23 mouse cellular contexts compared by ENCODE assay signal in genomic region chr16:55076172-55076571, GRCm38 (mm10).
A peak's percentile ranks its signal among the peaks of the same experiment; 100 is the strongest.
DNase-seq lines count a peak whose midpoint lies in the region; ATAC-seq lines count a peak whose summit lies in the region.
"Had no signal": no experiment of that assay in that cellular context is flagged by ENCODE, and none has a peak within 500 bp of the region (broad histone marks: within the 10 kb centered on the region; RNA-seq: fewer than 3 reads in every experiment).

No protein-coding gene starts in this region.

- H3K4me2 ChIP-seq in kidney, embryonic 15.5 days: no peak overlapping the region
- H3K4me2 ChIP-seq: embryonic facial prominence, embryonic 12.5 days; midbrain, embryonic 13.5 days had no signal

- H3K4me3 ChIP-seq in kidney, embryonic 15.5 days (replicated peaks): no peak overlapping the region
- H3K4me3 ChIP-seq: embryonic facial prominence, embryonic 12.5 days; erythroblast, embryonic 14.5 days; heart, adult 2 months; midbrain, embryonic 13.5 days; myocyte had no signal

- no peak overlapping the region for H3K27ac ChIP-seq in kidney, embryonic 15.5 days
- H3K27ac ChIP-seq: embryonic facial prominence, embryonic 12.5 days; heart, adult 2 months; midbrain, embryonic 13.5 days had no signal

- ATAC-seq in cerebellum, adult (ENCODE audit: insufficient number of reproducible peaks, low FRiP score, low TSS enrichment): no peak
- no peak for ATAC-seq in kidney, embryonic 15.5 days (replicated peaks; ENCODE audit: low FRiP score)
- ATAC-seq: CD4-positive, CD25-positive, alpha-beta regulatory T cell, adult 4 months; hindbrain, embryonic 16.5 days; intestine, postnatal 0 days; lung, postnatal 0 days; midbrain, embryonic 13.5 days; Patski had no signal

- no peak overlapping the region for H3K9ac ChIP-seq in kidney, embryonic 15.5 days
- H3K9ac ChIP-seq: embryonic facial prominence, embryonic 12.5 days; midbrain, embryonic 13.5 days had no signal

- 64% methylated on average over 1 of the region's 1 CpGs for WGBS in kidney, embryonic 15.5 days

- no peaks in the 10 kb centered on the region for H3K27me3 ChIP-seq in kidney, embryonic 15.5 days
- H3K27me3 ChIP-seq: embryonic facial prominence, embryonic 12.5 days; midbrain, embryonic 13.5 days had no signal

- no peaks in the 10 kb centered on the region for H3K9me3 ChIP-seq in kidney, embryonic 15.5 days (replicated peaks)
- H3K9me3 ChIP-seq: embryonic facial prominence, embryonic 12.5 days; midbrain, embryonic 13.5 days had no signal

- DNase-seq in cerebellum, adult 18-20 months: peak; percentile 1 to 8
- DNase-seq in kidney, adult 11 months: peak; percentile 3
- peak; percentile 17 to 22 for DNase-seq in right cerebral cortex, postnatal 10 days (ENCODE audit: low spot score in 2 of 2)
- DNase-seq in right cerebral cortex, postnatal 4 days: no peak
- DNase-seq in kidney, postnatal 14 days: peak; percentile 18
- DNase-seq in adrenal gland, postnatal 36 days: no peak
- DNase-seq: adrenal gland, postnatal 10 days; gastrocnemius, postnatal 10 days; heart, adult 2 months; heart, postnatal 4 days; liver; thymus, postnatal 14 days had no signal

- H3K36me3 ChIP-seq in kidney, embryonic 15.5 days: no peaks in the 10 kb centered on the region
- H3K36me3 ChIP-seq: embryonic facial prominence, embryonic 12.5 days; midbrain, embryonic 13.5 days had no signal

- no peaks in the 10 kb centered on the region for H3K4me1 ChIP-seq in kidney, embryonic 15.5 days
- H3K4me1 ChIP-seq: embryonic facial prominence, embryonic 12.5 days; midbrain, embryonic 13.5 days had no signal

Comparison
In these comparisons a context has a peak if more than half of its experiments do, and no peak if none do; other contexts are left out.
1. DNase-seq: peak in cerebellum, adult 18-20 months (2 of 2), kidney, adult 11 months (single experiment), right cerebral cortex, postnatal 10 days (2 of 2) and kidney, postnatal 14 days (single experiment); none in right cerebral cortex, postnatal 4 days (single experiment) and adrenal gland, postnatal 36 days (0 of 2).